Mouse (Mus musculus) ES-Bruce4 (cell line): ENCODE results near the gene Me3. TPM values are rescaled to one million over a fixed set of nuclear protein-coding genes. Genes with fewer than 3 reads are reported as not detected.

Experiments used
- H3K27ac ChIP-seq: 2 replicates; pipeline ENCODE4 v1.5.1; 2012; ENCODE audit warnings: low read length, inconsistent platforms; ENCODE audit not compliant: insufficient read depth
- H3K27me3 ChIP-seq: 2 replicates; pipeline ENCODE4 v1.6.1; 2012; ENCODE audit warnings: mild to moderate bottlenecking, low read length, inconsistent platforms; ENCODE audit not compliant: control insufficient read depth, poor library complexity, insufficient read depth, severe bottlenecking
- H3K36me3 ChIP-seq: 2 replicates; pipeline ENCODE4 v1.6.1; 2012; ENCODE audit warnings: inconsistent platforms, mild to moderate bottlenecking, low read length, moderate library complexity; ENCODE audit not compliant: control insufficient read depth, poor library complexity, insufficient read depth, severe bottlenecking
- H3K4me1 ChIP-seq: one replicate; pipeline ENCODE4 v1.8.1; 2011; ENCODE audit warnings: low read length; ENCODE audit not compliant: control insufficient read depth, insufficient read depth
- H3K4me3 ChIP-seq: 2 replicates; pipeline ENCODE4 v1.5.1; 2011; ENCODE audit warnings: low read depth, mild to moderate bottlenecking, low read length
- H3K9ac ChIP-seq: 2 replicates; pipeline ENCODE4 v1.6.1; 2012; ENCODE audit warnings: low read depth, mild to moderate bottlenecking, inconsistent platforms; ENCODE audit not compliant: poor library complexity, severe bottlenecking
- H3K9me3 ChIP-seq: replicated peaks from 2 replicates; pipeline ENCODE4 v1.6.1; 2012; ENCODE audit warnings: mild to moderate bottlenecking, low read length, inconsistent platforms; ENCODE audit not compliant: control insufficient read depth, poor library complexity, insufficient read depth, severe bottlenecking
- CTCF ChIP-seq: IDR thresholded peaks from one replicate; pipeline ENCODE4 v1.8.1; 2011; ENCODE audit warnings: low read depth, low read length
- EP300 ChIP-seq: IDR thresholded peaks from 2 replicates; pipeline ENCODE4 v1.6.1; 2011; ENCODE audit warnings: low read depth, low read length; ENCODE audit not compliant: insufficient read depth
- POLR2A ChIP-seq: IDR thresholded peaks from one replicate; pipeline ENCODE4 v1.8.1; 2011; ENCODE audit warnings: low read length; ENCODE audit not compliant: insufficient read depth
- polyA plus RNA-seq: library from polyadenylated mRNA; stranded (reverse); fragments of >200 nt; gene quantifications from 2 replicates; pipeline ENCODE4 v1.2.4, GENCODE M21; 2011; ENCODE audit warnings: low read depth; ENCODE audit not compliant: missing spikeins, insufficient read depth, insufficient read length

The Me3 gene
- polyA plus RNA-seq, result 1.6 and 2.0 TPM in 2 replicates

DNA sequence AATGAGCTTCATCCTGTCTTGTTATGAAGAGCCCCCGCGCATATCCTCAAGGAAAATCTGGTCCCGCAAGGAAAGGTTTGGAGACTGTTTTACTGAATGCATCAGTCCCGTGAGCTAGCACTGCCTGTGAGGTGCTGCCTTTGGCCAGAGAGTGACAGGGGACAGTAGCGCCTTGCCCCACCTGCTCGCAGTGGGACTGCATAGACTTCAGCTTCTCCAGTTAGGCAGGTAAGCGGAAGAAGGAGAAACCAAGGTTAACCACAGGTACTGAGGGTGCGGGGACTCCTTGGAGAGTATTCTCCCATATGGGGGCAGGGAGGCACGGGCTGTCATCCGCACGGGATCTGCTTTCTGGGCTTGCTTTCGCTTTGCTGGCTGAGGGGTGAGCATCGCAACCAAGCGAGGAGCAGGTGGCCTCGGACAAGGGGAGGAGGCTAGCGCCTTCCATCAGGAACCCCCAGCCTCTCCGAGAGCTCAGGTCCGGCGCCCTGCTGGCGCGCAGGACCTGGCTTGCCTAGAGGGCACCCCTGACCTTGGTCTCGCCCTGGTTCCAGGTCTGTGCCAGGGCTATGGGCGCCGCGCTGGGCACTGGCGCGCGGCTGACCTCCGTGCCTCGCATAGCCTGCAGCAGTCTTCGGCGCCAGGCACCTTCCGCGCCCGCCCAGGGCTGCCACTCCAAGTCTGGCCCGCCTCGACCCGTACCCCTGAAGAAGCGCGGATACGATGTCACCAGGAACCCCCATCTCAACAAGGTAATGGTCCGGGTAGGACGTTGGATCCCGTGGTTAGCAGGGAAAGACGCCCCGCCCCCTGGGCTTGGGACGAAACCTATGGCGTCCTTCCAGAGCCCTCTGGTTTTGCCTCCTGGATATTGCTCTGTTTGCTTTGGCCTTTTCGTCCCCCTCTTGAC lies at the start of gene Me3:
Me3 (plus strand) TSS at position 51 of the 910 bp plus-strand sequence.
- Histone ChIP-seq H3K4me3 (peak within 1 kb of the TSS; percentile 77), H3K4me1 (no peaks in the 10 kb centered on the region), H3K9ac (peak within 1 kb of the TSS; percentile 29; the same call in 1 of the 2 replicates), H3K9me3 (peaks cover 2% of the 10 kb centered on the region; the same call in 1 of the 2 replicates), H3K27ac (no peak within 1 kb of the TSS), H3K27me3 (no peaks in the 10 kb centered on the region; the same call in 1 of the 2 replicates), H3K36me3 (no peaks in the 10 kb centered on the region)
- TF ChIP-seq POLR2A (no peak), EP300 (no peak), CTCF (no peak)

- H3K27ac ChIP-seq, result no peak overlapping the region
- H3K36me3 ChIP-seq, result no peaks in the 10 kb centered on the region
- no peaks in the 10 kb centered on the region for H3K27me3 ChIP-seq
- no peak overlapping the region for H3K4me3 ChIP-seq
- no peak overlapping the region for H3K9ac ChIP-seq
- H3K4me1 ChIP-seq, result no peaks in the 10 kb centered on the region
- no peaks in the 10 kb centered on the region for H3K9me3 ChIP-seq
- TF ChIP-seq CTCF (no peak), EP300 (no peak), POLR2A (no peak)
Observed at GRCm38 (mm10) chr7:89590039-89590438, 42.2 kb upstream of the Me3 start.

DNA sequence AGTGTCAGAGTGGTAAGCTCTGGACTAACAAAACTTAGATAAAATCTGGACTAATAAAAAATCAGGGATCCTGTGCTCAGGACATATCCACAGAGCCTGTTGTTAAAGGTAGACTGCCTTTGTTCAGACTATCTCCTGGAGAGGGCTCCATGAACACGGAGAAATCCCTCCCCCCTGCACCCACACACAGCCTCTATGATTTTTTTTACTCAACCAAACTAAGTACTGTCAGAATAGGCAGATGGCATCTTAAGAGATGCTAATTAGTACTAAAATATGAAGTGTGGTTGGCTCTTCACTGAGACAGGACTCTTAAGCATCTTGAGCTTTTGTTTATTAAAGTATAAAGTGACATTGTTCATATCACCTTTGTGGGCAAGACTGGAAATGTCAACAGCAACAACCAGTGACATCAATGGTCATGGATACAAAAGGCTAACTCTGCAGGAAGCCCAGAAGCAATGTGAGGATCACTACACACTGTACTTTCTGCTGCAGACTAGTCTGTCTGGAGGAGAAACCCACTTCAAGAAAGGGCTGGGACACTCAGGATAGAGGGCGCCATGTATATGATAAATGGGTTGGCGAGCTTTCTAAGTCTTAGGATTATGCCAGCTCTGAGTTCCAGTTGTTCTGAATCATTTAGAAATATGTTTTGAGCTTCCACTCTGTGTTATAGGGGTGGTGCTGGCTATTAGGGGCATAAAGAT lies 41.5 kb upstream of the Me3 start:
- TF ChIP-seq CTCF (no peak), EP300 (no peak), POLR2A (no peak)

GRCm38 (mm10) chr7:89595813-89596212 lies 36.4 kb upstream of the Me3 start:
- Histone ChIP-seq H3K36me3 (no peaks in the 10 kb centered on the region), H3K4me3 (no peak overlapping the region), H3K9me3 (no peaks in the 10 kb centered on the region), H3K4me1 (no peaks in the 10 kb centered on the region), H3K9ac (no peak overlapping the region), H3K27ac (no peak overlapping the region), H3K27me3 (no peaks in the 10 kb centered on the region)
- TF ChIP-seq POLR2A (no peak), EP300 (no peak), CTCF (no peak)

More for the DNA sequence above, 41.5 kb upstream of the Me3 start:
- no peak overlapping the region for H3K4me3 ChIP-seq
- H3K27ac ChIP-seq, result no peak overlapping the region
- no peaks in the 10 kb centered on the region for H3K27me3 ChIP-seq
- H3K9ac ChIP-seq, result no peak overlapping the region
- no peaks in the 10 kb centered on the region for H3K36me3 ChIP-seq
- H3K9me3 ChIP-seq, result no peaks in the 10 kb centered on the region
- H3K4me1 ChIP-seq, result no peaks in the 10 kb centered on the region

GRCm38 (mm10) chr7:89605589-89606536 lies 26.3 kb upstream of the Me3 start:
- Histone ChIP-seq H3K4me3 (no peak overlapping the region), H3K9ac (no peak overlapping the region), H3K36me3 (no peaks in the 10 kb centered on the region), H3K27me3 (no peaks in the 10 kb centered on the region), H3K27ac (no peak overlapping the region), H3K4me1 (no peaks in the 10 kb centered on the region), H3K9me3 (no peaks in the 10 kb centered on the region)
- TF ChIP-seq POLR2A, result no peak
- no peak for TF ChIP-seq EP300
- no peak for TF ChIP-seq CTCF
